Mouse (Mus musculus): ENCODE measurements around the gene Atxn7l3. TPM values are rescaled to one million over a fixed set of nuclear protein-coding genes. Genes with fewer than 3 reads are reported as not detected.

Atxn7l3 gene
- polyA plus RNA-seq, 1 experiment, result 89.9 TPM

- 3% methylated on average over 3 of the region's 3 CpGs for WGBS
- DNase-seq, result no peak
- no peaks in the 10 kb centered on the region for H3K27me3 ChIP-seq (ENCODE audit: control insufficient read depth, insufficient read depth, low read length)
- no peak overlapping the region for H3K4me3 ChIP-seq (ENCODE audit: control insufficient read depth, insufficient read depth, low read length)
- no peaks in the 10 kb centered on the region for H3K36me3 ChIP-seq (ENCODE audit: control insufficient read depth, insufficient read depth, low read length)
- no peak overlapping the region for H3K27ac ChIP-seq (ENCODE audit: control insufficient read depth, insufficient read depth, low read length)
- no peaks in the 10 kb centered on the region for H3K4me1 ChIP-seq (replicated peaks; ENCODE audit: control insufficient read depth, insufficient read depth, low read length)
- no peak for TF ChIP-seq CTCF (IDR thresholded peaks at IDR 0.05; ENCODE audit: borderline replicate concordance, control insufficient read depth, extremely low read depth, insufficient read depth, low read length, poor library complexity)
- no peak for TF ChIP-seq POLR2A (IDR thresholded peaks at IDR 0.05; ENCODE audit: control insufficient read depth, extremely low read depth, insufficient read depth, low read length, poor library complexity)
These were observed 42.1 kb upstream of the Atxn7l3 start for GRCm38 (mm10) chr11:102338561-102338960.

DNA sequence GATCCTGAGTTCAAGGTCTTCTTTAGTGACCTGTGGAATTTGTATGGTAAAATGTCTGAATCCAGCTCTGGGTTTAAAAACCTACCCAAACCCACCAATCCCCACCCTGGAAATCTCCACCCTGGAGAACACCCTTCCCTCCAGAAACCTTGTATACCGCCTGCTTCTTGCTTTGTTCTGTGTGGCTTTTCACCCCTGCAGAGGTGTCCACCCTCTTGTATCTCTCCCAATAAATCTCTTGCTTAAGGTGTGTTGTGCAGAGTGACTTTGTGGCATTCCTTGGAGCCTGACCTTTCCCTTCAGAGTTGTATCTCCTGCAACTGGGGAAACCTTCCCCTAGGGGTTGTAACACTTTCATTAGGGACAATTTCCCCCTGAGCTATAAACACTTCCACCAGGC is 41.5 kb upstream of the Atxn7l3 start:
- Histone ChIP-seq H3K27ac (ENCODE audit: control insufficient read depth, insufficient read depth, low read length) (no peak overlapping the region), H3K4me1 (replicated peaks; ENCODE audit: control insufficient read depth, insufficient read depth, low read length) (no peaks in the 10 kb centered on the region), H3K4me3 (ENCODE audit: control insufficient read depth, insufficient read depth, low read length) (no peak overlapping the region), H3K36me3 (ENCODE audit: control insufficient read depth, insufficient read depth, low read length) (no peaks in the 10 kb centered on the region), H3K27me3 (ENCODE audit: control insufficient read depth, insufficient read depth, low read length) (no peaks in the 10 kb centered on the region)
- 91% methylated on average over 1 of the region's 1 CpGs for WGBS
- no peak for TF ChIP-seq CTCF (IDR thresholded peaks at IDR 0.05; ENCODE audit: borderline replicate concordance, control insufficient read depth, extremely low read depth, insufficient read depth, low read length, poor library complexity)
- no peak for TF ChIP-seq POLR2A (IDR thresholded peaks at IDR 0.05; ENCODE audit: control insufficient read depth, extremely low read depth, insufficient read depth, low read length, poor library complexity)
- DNase-seq, result no peak

DNA sequence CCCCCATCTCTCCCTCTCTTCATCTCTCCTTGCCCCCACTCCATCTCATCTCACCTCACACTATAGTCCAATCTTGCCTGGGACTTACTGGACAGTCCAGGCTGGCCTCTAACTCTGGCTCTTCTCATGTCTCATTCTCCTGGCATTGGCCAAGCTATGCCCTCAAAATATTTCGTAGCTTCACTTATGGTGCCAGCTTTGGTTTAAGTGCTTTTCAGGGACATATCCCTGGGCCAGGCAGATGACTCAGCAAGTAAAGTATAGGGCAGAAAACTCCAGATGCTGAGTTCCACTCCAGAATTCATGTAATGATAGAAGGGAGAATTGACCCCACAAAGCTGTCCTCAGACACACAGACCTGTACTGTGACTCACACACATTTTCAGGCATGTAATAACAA is 39.8 kb upstream of the Atxn7l3 start:
- 70% methylated on average over 1 of the region's 1 CpGs for WGBS
- Histone ChIP-seq H3K4me3 (ENCODE audit: control insufficient read depth, insufficient read depth, low read length) (no peak overlapping the region), H3K27me3 (ENCODE audit: control insufficient read depth, insufficient read depth, low read length) (no peaks in the 10 kb centered on the region), H3K27ac (ENCODE audit: control insufficient read depth, insufficient read depth, low read length) (no peak overlapping the region), H3K4me1 (replicated peaks; ENCODE audit: control insufficient read depth, insufficient read depth, low read length) (no peaks in the 10 kb centered on the region), H3K36me3 (ENCODE audit: control insufficient read depth, insufficient read depth, low read length) (no peaks in the 10 kb centered on the region)
- no peak for DNase-seq
- TF ChIP-seq CTCF (IDR thresholded peaks at IDR 0.05; ENCODE audit: borderline replicate concordance, control insufficient read depth, extremely low read depth, insufficient read depth, low read length, poor library complexity) (no peak), POLR2A (IDR thresholded peaks at IDR 0.05; ENCODE audit: control insufficient read depth, extremely low read depth, insufficient read depth, low read length, poor library complexity) (no peak)

- no peak overlapping the region for H3K4me3 ChIP-seq (ENCODE audit: control insufficient read depth, insufficient read depth, low read length)
- H3K27me3 ChIP-seq (ENCODE audit: control insufficient read depth, insufficient read depth, low read length), result no peaks in the 10 kb centered on the region
- no peak for TF ChIP-seq POLR2A (IDR thresholded peaks at IDR 0.05; ENCODE audit: control insufficient read depth, extremely low read depth, insufficient read depth, low read length, poor library complexity)
- WGBS, result 64% methylated on average over 9 of the region's 9 CpGs
- no peaks in the 10 kb centered on the region for H3K36me3 ChIP-seq (ENCODE audit: control insufficient read depth, insufficient read depth, low read length)
- no peak overlapping the region for H3K27ac ChIP-seq (ENCODE audit: control insufficient read depth, insufficient read depth, low read length)
- DNase-seq, result no peak
- H3K4me1 ChIP-seq (replicated peaks; ENCODE audit: control insufficient read depth, insufficient read depth, low read length), result no peaks in the 10 kb centered on the region
These were observed 38.7 kb upstream of the Atxn7l3 start for GRCm38 (mm10) chr11:102334973-102335700.

- Histone ChIP-seq H3K27ac (ENCODE audit: control insufficient read depth, insufficient read depth, low read length) (no peak overlapping the region), H3K4me3 (ENCODE audit: control insufficient read depth, insufficient read depth, low read length) (no peak overlapping the region), H3K4me1 (replicated peaks; ENCODE audit: control insufficient read depth, insufficient read depth, low read length) (no peaks in the 10 kb centered on the region), H3K36me3 (ENCODE audit: control insufficient read depth, insufficient read depth, low read length) (no peaks in the 10 kb centered on the region), H3K27me3 (ENCODE audit: control insufficient read depth, insufficient read depth, low read length) (no peaks in the 10 kb centered on the region)
- no peak for DNase-seq
- TF ChIP-seq CTCF (IDR thresholded peaks at IDR 0.05; ENCODE audit: borderline replicate concordance, control insufficient read depth, extremely low read depth, insufficient read depth, low read length, poor library complexity), result no peak
- no peak for TF ChIP-seq POLR2A (IDR thresholded peaks at IDR 0.05; ENCODE audit: control insufficient read depth, extremely low read depth, insufficient read depth, low read length, poor library complexity)
- WGBS, result 77% methylated on average over 4 of the region's 4 CpGs
These were observed 37.6 kb upstream of the Atxn7l3 start for GRCm38 (mm10) chr11:102334010-102334409.

- no peak overlapping the region for H3K4me3 ChIP-seq (ENCODE audit: control insufficient read depth, insufficient read depth, low read length)
- no peaks in the 10 kb centered on the region for H3K27me3 ChIP-seq (ENCODE audit: control insufficient read depth, insufficient read depth, low read length)
- H3K36me3 ChIP-seq (ENCODE audit: control insufficient read depth, insufficient read depth, low read length), result no peaks in the 10 kb centered on the region
- no peak for DNase-seq
- TF ChIP-seq CTCF (IDR thresholded peaks at IDR 0.05; ENCODE audit: borderline replicate concordance, control insufficient read depth, extremely low read depth, insufficient read depth, low read length, poor library complexity), result no peak
- no peak for TF ChIP-seq POLR2A (IDR thresholded peaks at IDR 0.05; ENCODE audit: control insufficient read depth, extremely low read depth, insufficient read depth, low read length, poor library complexity)
- no peak overlapping the region for H3K27ac ChIP-seq (ENCODE audit: control insufficient read depth, insufficient read depth, low read length)
- no peaks in the 10 kb centered on the region for H3K4me1 ChIP-seq (replicated peaks; ENCODE audit: control insufficient read depth, insufficient read depth, low read length)
These were observed 36.6 kb upstream of the Atxn7l3 start for GRCm38 (mm10) chr11:102333061-102333460.

DNA sequence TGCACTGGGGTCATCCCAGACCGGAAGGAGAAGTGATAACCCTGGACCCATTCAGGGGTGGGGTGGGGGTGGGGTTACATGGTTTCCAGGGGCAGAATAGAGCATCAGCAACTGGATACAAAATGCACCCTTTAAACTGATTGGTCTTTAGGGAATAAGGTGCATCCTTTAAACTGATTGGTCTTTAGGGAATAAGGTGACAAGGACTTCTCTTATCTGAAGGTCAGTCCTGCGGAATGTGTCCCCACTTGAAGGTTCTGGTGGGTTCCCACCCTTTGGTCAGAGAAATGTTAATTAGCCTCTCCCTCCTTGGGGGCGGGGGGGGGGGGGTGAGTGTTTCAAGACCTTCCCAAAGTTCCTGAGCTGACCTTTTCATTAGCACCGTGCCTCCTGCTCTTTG is 35.4 kb upstream of the Atxn7l3 start:
- DNase-seq, result no peak
- Histone ChIP-seq H3K27ac (ENCODE audit: control insufficient read depth, insufficient read depth, low read length) (no peak overlapping the region), H3K27me3 (ENCODE audit: control insufficient read depth, insufficient read depth, low read length) (no peaks in the 10 kb centered on the region), H3K4me1 (replicated peaks; ENCODE audit: control insufficient read depth, insufficient read depth, low read length) (no peaks in the 10 kb centered on the region), H3K36me3 (ENCODE audit: control insufficient read depth, insufficient read depth, low read length) (no peaks in the 10 kb centered on the region), H3K4me3 (ENCODE audit: control insufficient read depth, insufficient read depth, low read length) (no peak overlapping the region)
- WGBS, result 63% methylated on average over 4 of the region's 4 CpGs
- no peak for TF ChIP-seq POLR2A (IDR thresholded peaks at IDR 0.05; ENCODE audit: control insufficient read depth, extremely low read depth, insufficient read depth, low read length, poor library complexity)
- no peak for TF ChIP-seq CTCF (IDR thresholded peaks at IDR 0.05; ENCODE audit: borderline replicate concordance, control insufficient read depth, extremely low read depth, insufficient read depth, low read length, poor library complexity)

Data from thymus, adult 2 months (tissue).